In the genomic region with DNA sequence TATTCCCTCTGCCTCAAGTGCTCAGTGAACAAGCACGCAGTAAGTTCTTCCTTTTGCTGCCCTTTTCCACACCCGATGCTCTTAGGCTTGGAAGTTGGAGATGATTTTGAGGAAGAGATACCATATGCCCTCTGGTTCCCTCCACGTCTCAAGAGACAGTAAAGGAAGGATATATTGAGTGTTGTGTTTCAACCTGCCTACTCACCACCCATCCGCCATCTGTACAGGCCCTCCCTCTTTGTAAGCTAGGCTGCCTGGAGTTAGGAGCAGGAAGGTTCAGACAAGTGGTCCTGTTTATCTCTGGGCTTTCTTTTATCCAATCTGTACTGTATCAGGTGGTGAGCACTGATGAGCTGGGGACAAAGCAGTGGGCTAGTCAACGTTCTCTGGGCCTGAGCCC, we compare ENCODE assay signal across 20 mouse cellular contexts. TPM values are rescaled to one million over a fixed set of nuclear protein-coding genes. Genes with fewer than 3 reads are reported as not detected.
DNase-seq lines count a peak whose midpoint lies in the region; ATAC-seq and TF ChIP-seq lines count a peak whose summit lies in the region.
"Had no signal": no experiment of that assay in that cellular context is flagged by ENCODE, and none has a peak within 500 bp of the region (broad histone marks: within the 10 kb centered on the region; RNA-seq: fewer than 3 reads in every experiment).

No protein-coding gene starts in this region.

- H3K4me1 ChIP-seq in ES-Bruce4 (ENCODE audit: control insufficient read depth, insufficient read depth, low read length) = peaks cover 5% of the 10 kb centered on the region
- H3K4me1 ChIP-seq in liver, embryonic 15.5 days (replicated peaks) = peaks cover 93% of the 10 kb centered on the region

- H3K9ac ChIP-seq in ES-Bruce4 (ENCODE audit: low read depth, poor library complexity, severe bottlenecking) = no peak overlapping the region
- H3K9ac ChIP-seq in liver, embryonic 15.5 days = no peak overlapping the region
- H3K9ac ChIP-seq: hindbrain, embryonic 15.5 days; neural tube, embryonic 13.5 days had no signal

- TF ChIP-seq POLR2A in ES-Bruce4 (IDR thresholded peaks at IDR 0.05; ENCODE audit: insufficient read depth, low read length) = no peak

- no peak overlapping the region for H3K4me3 ChIP-seq in layer of hippocampus, adult 2 months
- no peak overlapping the region for H3K4me3 ChIP-seq in ES-Bruce4 (ENCODE audit: low read depth, low read length)
- H3K4me3 ChIP-seq in liver, embryonic 15.5 days (replicated peaks) = no peak overlapping the region
- H3K4me3 ChIP-seq: erythroblast, embryonic 14.5 days; hindbrain, embryonic 15.5 days; midbrain, embryonic 10.5 days; neural tube, embryonic 13.5 days had no signal

- 52% methylated on average over 5 of the region's 5 CpGs for WGBS in liver, embryonic 15.5 days (ENCODE audit: insufficient replicate concordance)

- DNase-seq in cerebellum, postnatal 25 days = peak; percentile 6 to 17
- DNase-seq in cerebellum, postnatal 10 days = no peak
- no peak for DNase-seq in layer of hippocampus, adult 2 months (ENCODE audit: low spot score in 2 of 2)
- DNase-seq in layer of hippocampus, adult 8-10 months (ENCODE audit: low spot score in 2 of 2) = no peak
- DNase-seq in spleen, postnatal 10 days (ENCODE audit: low spot score in 2 of 2) = no peak
- DNase-seq: adrenal gland, postnatal 10 days; cerebellum, adult 9-11 months; heart, postnatal 14 days; kidney, adult 11 months; kidney, postnatal 10 days; layer of hippocampus, adult 9-11 months; lung, postnatal 10 days had no signal

- TF ChIP-seq EP300 in ES-Bruce4 (IDR thresholded peaks at IDR 0.05; ENCODE audit: insufficient read depth, low read depth, low read length) = no peak

- no peaks in the 10 kb centered on the region for H3K27me3 ChIP-seq in ES-Bruce4 (ENCODE audit: control insufficient read depth, insufficient read depth, low read length, poor library complexity, severe bottlenecking)
- no peaks in the 10 kb centered on the region for H3K27me3 ChIP-seq in liver, embryonic 15.5 days
- H3K27me3 ChIP-seq: hindbrain, embryonic 15.5 days; neural tube, embryonic 13.5 days had no signal

- no peaks in the 10 kb centered on the region for H3K36me3 ChIP-seq in ES-Bruce4 (ENCODE audit: control insufficient read depth, insufficient read depth, low read length, poor library complexity, severe bottlenecking)
- H3K36me3 ChIP-seq in liver, embryonic 15.5 days (replicated peaks) = peaks cover 37% of the 10 kb centered on the region
- H3K36me3 ChIP-seq: hindbrain, embryonic 15.5 days had no signal

- H3K9me3 ChIP-seq in ES-Bruce4 (replicated peaks; ENCODE audit: control insufficient read depth, insufficient read depth, low read length, poor library complexity, severe bottlenecking) = 0 out of 2 replicates have a peak, but pooled peaks cover 7% of the 10 kb centered on the region
- no peaks in the 10 kb centered on the region for H3K9me3 ChIP-seq in liver, embryonic 15.5 days (replicated peaks)
- H3K9me3 ChIP-seq: hindbrain, embryonic 15.5 days; midbrain, embryonic 10.5 days; neural tube, embryonic 13.5 days had no signal

- no peak for TF ChIP-seq CTCF in layer of hippocampus, adult 2 months (conservative IDR thresholded peaks at IDR 0.05)
- TF ChIP-seq CTCF in ES-Bruce4 (IDR thresholded peaks at IDR 0.05; ENCODE audit: low read depth, low read length) = no peak

- ATAC-seq in liver, embryonic 15.5 days (ENCODE audit: insufficient read depth) = no peak
- ATAC-seq in erythroblast, adult 5-6 weeks (replicated peaks; ENCODE audit: low FRiP score, poor library complexity, severe bottlenecking) = no peak
- ATAC-seq: forebrain, embryonic 14.5 days had no signal

- peak overlapping the region; percentile 84 for H3K27ac ChIP-seq in layer of hippocampus, adult 2 months
- peak overlapping the region; percentile 34 for H3K27ac ChIP-seq in ES-Bruce4 (ENCODE audit: insufficient read depth, low read length)
- peak overlapping the region; percentile 99 for H3K27ac ChIP-seq in liver, embryonic 15.5 days (replicated peaks)
- H3K27ac ChIP-seq: midbrain, embryonic 10.5 days had no signal

- H3K4me2 ChIP-seq in liver, embryonic 15.5 days = no peak overlapping the region
- H3K4me2 ChIP-seq: hindbrain, embryonic 15.5 days; neural tube, embryonic 13.5 days had no signal

RNA-seq across cellular contexts. Expression of gene Bcl2l1, which starts 38.1 kb away (rescaled TPM):
- total RNA-seq in layer of hippocampus, adult 2 months (2021) = 100 to 1,000 TPM; 129 to 134 TPM
- total RNA-seq in layer of hippocampus, adult 8-10 months (2022) = 100 to 1,000 TPM; 124 to 140 (median 132) TPM
- polyA plus RNA-seq in ES-Bruce4 (2011; ENCODE audit: insufficient read depth, insufficient read length, low read depth, missing spikeins) = 108 TPM in 2 replicates
- polyA plus RNA-seq in liver, embryonic 15.5 days (2015; fragmentation: Nextera tagmentation; extraction: Ambion mirVana) = 209 and 237 TPM in 2 replicates
- total RNA-seq in erythroblast, adult 5-6 weeks (2015; ENCODE audit: low replicate concordance) = 543 and 572 TPM in 2 replicates
- total RNA-seq in erythroblast, adult 5-6 weeks (2017; ENCODE audit: low replicate concordance) = 807 and 937 TPM in 2 replicates

RNA-seq across cellular contexts. Expression of gene Cox4i2, which starts 39.4 kb away (rescaled TPM):
- 1 to 10 TPM; 1.4 to 1.6 TPM for total RNA-seq in layer of hippocampus, adult 2 months (2021)
- 1 to 10 TPM in 3 of 4 experiments, under 1 TPM in 1; 0.92 to 2.4 (median 2.2) TPM for total RNA-seq in layer of hippocampus, adult 8-10 months (2022)
- polyA plus RNA-seq in ES-Bruce4 (2011; ENCODE audit: insufficient read depth, insufficient read length, low read depth, missing spikeins) = 0.94 and 1.1 TPM in 2 replicates
- polyA plus RNA-seq in liver, embryonic 15.5 days (2015; fragmentation: Nextera tagmentation; extraction: Ambion mirVana) = 1.0 and 1.1 TPM in 2 replicates
- not detected in 2 replicates for total RNA-seq in erythroblast, adult 5-6 weeks (2015; ENCODE audit: low replicate concordance)
- not detected in 2 replicates for total RNA-seq in erythroblast, adult 5-6 weeks (2017; ENCODE audit: low replicate concordance)
- polyA plus RNA-seq: erythroblast, embryonic 14.5 days had no signal

RNA-seq across cellular contexts. Expression of gene Tpx2, which starts 54.4 kb away (rescaled TPM):
- 1 to 10 TPM; 2.0 to 2.2 TPM for total RNA-seq in layer of hippocampus, adult 2 months (2021)
- 1 to 10 TPM; 1.2 to 2.3 (median 1.7) TPM for total RNA-seq in layer of hippocampus, adult 8-10 months (2022)
- 183 TPM in 2 replicates for polyA plus RNA-seq in ES-Bruce4 (2011; ENCODE audit: insufficient read depth, insufficient read length, low read depth, missing spikeins)
- polyA plus RNA-seq in liver, embryonic 15.5 days (2015; fragmentation: Nextera tagmentation; extraction: Ambion mirVana) = 52.8 and 59.4 TPM in 2 replicates
- total RNA-seq in erythroblast, adult 5-6 weeks (2015; ENCODE audit: low replicate concordance) = 39.8 and 43.9 TPM in 2 replicates
- total RNA-seq in erythroblast, adult 5-6 weeks (2017; ENCODE audit: low replicate concordance) = 53.4 and 65.9 TPM in 2 replicates

RNA-seq across cellular contexts. Expression of gene Id1, which starts 57.3 kb away (rescaled TPM):
- total RNA-seq in layer of hippocampus, adult 2 months (2021) = 10 to 100 TPM; 23.5 to 25.4 TPM
- 10 to 100 TPM; 18.1 to 24.9 (median 22.5) TPM for total RNA-seq in layer of hippocampus, adult 8-10 months (2022)
- polyA plus RNA-seq in ES-Bruce4 (2011; ENCODE audit: insufficient read depth, insufficient read length, low read depth, missing spikeins) = 19.0 and 20.5 TPM in 2 replicates
- 20.5 and 20.9 TPM in 2 replicates for polyA plus RNA-seq in liver, embryonic 15.5 days (2015; fragmentation: Nextera tagmentation; extraction: Ambion mirVana)
- total RNA-seq in erythroblast, adult 5-6 weeks (2015; ENCODE audit: low replicate concordance) = 3.6 TPM in 1 of 2 replicates, not detected in the other
- 3.7 and 4.5 TPM in 2 replicates for total RNA-seq in erythroblast, adult 5-6 weeks (2017; ENCODE audit: low replicate concordance)

Comparison
In these comparisons a context has a peak if more than half of its experiments do, and no peak if none do; other contexts are left out.
1. DNase-seq: peak in cerebellum, postnatal 25 days (2 of 2); none in cerebellum, postnatal 10 days (0 of 2), layer of hippocampus, adult 2 months (0 of 2), layer of hippocampus, adult 8-10 months (0 of 2) and spleen, postnatal 10 days (0 of 2).
2. H3K27ac ChIP-seq: peak in every context shown above with its lines; median percentile 99 in liver, embryonic 15.5 days; 84 in layer of hippocampus, adult 2 months; 34 in ES-Bruce4.
3. RNA of gene Tpx2, which starts 54.4 kb away (total RNA-seq): 39.8 to 65.9 TPM in erythroblast, adult 5-6 weeks; 2.0 to 2.2 TPM in layer of hippocampus, adult 2 months and 1.2 to 2.3 TPM in layer of hippocampus, adult 8-10 months; every median in the first group is over 10 times any median in the second.